In the genomic region with DNA sequence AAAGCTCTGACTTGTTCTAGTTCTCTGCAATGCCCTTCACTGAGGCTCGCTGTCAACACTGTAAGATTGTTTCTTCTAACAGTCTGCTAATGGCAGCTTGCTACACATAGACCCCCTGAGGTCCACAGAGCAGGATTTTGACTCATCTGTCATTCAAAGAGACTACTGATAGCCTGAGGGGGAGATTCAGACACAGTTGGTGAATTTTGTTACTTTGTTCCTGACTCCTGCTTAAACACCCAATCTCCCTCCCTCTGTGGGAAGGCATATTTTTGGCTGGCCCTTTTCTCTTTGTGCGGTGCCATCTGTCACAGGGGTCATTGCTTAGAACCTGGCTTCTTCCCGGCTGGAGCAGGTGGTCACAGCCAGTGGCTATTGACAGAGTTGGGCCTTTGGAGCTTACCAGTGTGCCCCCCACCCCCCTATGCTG, we compare ENCODE assay signal across 12 mouse cellular contexts. TPM values are rescaled to one million over a fixed set of nuclear protein-coding genes. Genes with fewer than 3 reads are reported as not detected.
DNase-seq lines count a peak whose midpoint lies in the region; ATAC-seq lines count a peak whose summit lies in the region.
"Had no signal": no experiment of that assay in that cellular context is flagged by ENCODE, and none has a peak within 500 bp of the region (broad histone marks: within the 10 kb centered on the region; RNA-seq: fewer than 3 reads in every experiment).

No protein-coding gene starts in this region.

- H3K4me1 ChIP-seq in forebrain, embryonic 15.5 days: peaks cover 25% of the 10 kb centered on the region
- peaks cover 25% of the 10 kb centered on the region for H3K4me1 ChIP-seq in midbrain, embryonic 15.5 days

- no peaks in the 10 kb centered on the region for H3K27me3 ChIP-seq in forebrain, embryonic 15.5 days
- H3K27me3 ChIP-seq in midbrain, embryonic 15.5 days (replicated peaks): no peaks in the 10 kb centered on the region

- H3K9me3 ChIP-seq in forebrain, embryonic 15.5 days: no peaks in the 10 kb centered on the region
- H3K9me3 ChIP-seq in midbrain, embryonic 15.5 days: no peaks in the 10 kb centered on the region

- no peak overlapping the region for H3K4me2 ChIP-seq in forebrain, embryonic 15.5 days (replicated peaks)
- H3K4me2 ChIP-seq in midbrain, embryonic 15.5 days: no peak overlapping the region
- H3K4me2 ChIP-seq: liver, embryonic 11.5 days had no signal

- 8% methylated on average over 3 of the region's 3 CpGs for WGBS in forebrain, embryonic 15.5 days
- WGBS in midbrain, embryonic 15.5 days: 13% methylated on average over 3 of the region's 3 CpGs

- H3K9ac ChIP-seq in forebrain, embryonic 15.5 days (replicated peaks): no peak overlapping the region
- H3K9ac ChIP-seq in midbrain, embryonic 15.5 days: no peak overlapping the region

- ATAC-seq in forebrain, embryonic 15.5 days (replicated peaks): peak; percentile 61
- ATAC-seq in midbrain, embryonic 15.5 days (replicated peaks): peak; percentile 63
- no peak for ATAC-seq in megakaryocyte, adult 5-6 weeks (ENCODE audit: poor library complexity, severe bottlenecking)

- H3K4me3 ChIP-seq in forebrain, embryonic 15.5 days: no peak overlapping the region
- H3K4me3 ChIP-seq in midbrain, embryonic 15.5 days: no peak overlapping the region

- H3K36me3 ChIP-seq in forebrain, embryonic 15.5 days: no peaks in the 10 kb centered on the region
- H3K36me3 ChIP-seq in midbrain, embryonic 15.5 days (replicated peaks): no peaks in the 10 kb centered on the region
- H3K36me3 ChIP-seq: G1E had no signal

- H3K27ac ChIP-seq in forebrain, embryonic 15.5 days (replicated peaks): peak overlapping the region; percentile 78
- H3K27ac ChIP-seq in midbrain, embryonic 15.5 days: peak overlapping the region; percentile 69

- peak; percentile 77 for DNase-seq in ZHBTc4 (ENCODE audit: low read depth, low spot score)
- DNase-seq in cerebellum, postnatal 14 days: peak; percentile 87 to 92
- DNase-seq in right cerebral cortex, postnatal 14 days: no peak
- DNase-seq in ovary, postnatal 36 days (ENCODE audit: low spot score): no peak
- no peak for DNase-seq in spleen, postnatal 10 days (ENCODE audit: low spot score in 2 of 2)
- DNase-seq: kidney, postnatal 4 days had no signal

RNA-seq across cellular contexts. Expression of a gene that starts 40.1 kb away (rescaled TPM):
- 20.3 and 20.4 TPM in 2 replicates for polyA plus RNA-seq in forebrain, embryonic 15.5 days (2015; fragmentation: Nextera tagmentation; extraction: Ambion mirVana)
- polyA plus RNA-seq in midbrain, embryonic 15.5 days (2015; fragmentation: Nextera tagmentation; extraction: Ambion mirVana): 20.0 and 22.7 TPM in 2 replicates
- not detected in 2 replicates for total RNA-seq in megakaryocyte, adult 5-6 weeks (2015)
- under 0.01 TPM in 1 of 2 replicates, not detected in the other for total RNA-seq in megakaryocyte, adult 5-6 weeks (2017)
- total RNA-seq: megakaryocyte progenitor cell, adult 5-6 weeks had no signal
- polyA plus RNA-seq: G1E had no signal

Comparison
In these comparisons a context has a peak if more than half of its experiments do, and no peak if none do; other contexts are left out.
1. DNase-seq: peak in ZHBTc4 (single experiment) and cerebellum, postnatal 14 days (2 of 2); none in right cerebral cortex, postnatal 14 days (single experiment), ovary, postnatal 36 days (single experiment) and spleen, postnatal 10 days (0 of 2).